Mouse (Mus musculus) intestine, embryonic 14.5 days (tissue): ENCODE measurements around the gene Tmprss9. TPM values are rescaled to one million over a fixed set of nuclear protein-coding genes. Genes with fewer than 3 reads are reported as not detected.

Experiments
- ATAC-seq: fragments of 200-750 bp; cut with Nextera tagmentation; replicated peaks from 2 replicates; pipeline ENCODE4 v1.8.0; 2017; ENCODE audit warnings: low read depth, moderate number of reproducible peaks, moderate TSS enrichment, moderate library complexity; ENCODE audit not compliant: low FRiP score, low TSS enrichment
- DNase-seq: peaks from one replicate; pipeline ENCODE4 v3.0.0-alpha.2; 2018; ENCODE audit warnings: low spot score
- H3K27ac ChIP-seq: fragments of 300-500 bp; sonication (generic); 2 replicates; pipeline ENCODE4 v1.5.1; 2014; ENCODE audit warnings: low read depth, mild to moderate bottlenecking, control low read depth
- H3K27me3 ChIP-seq: fragments of 300-500 bp; sonication (generic); replicated peaks from 2 replicates; pipeline ENCODE4 v1.6.1; 2014; ENCODE audit warnings: low read length, control low read depth; ENCODE audit not compliant: control insufficient read depth, insufficient read depth
- H3K36me3 ChIP-seq: fragments of 300-500 bp; sonication (generic); 2 replicates; pipeline ENCODE4 v1.6.1; 2014; ENCODE audit warnings: low read length, control low read depth; ENCODE audit not compliant: control insufficient read depth, insufficient read depth
- H3K4me1 ChIP-seq: fragments of 300-500 bp; sonication (generic); replicated peaks from 2 replicates; pipeline ENCODE4 v1.6.1; 2014; ENCODE audit warnings: low read length, control low read depth, mixed read lengths; ENCODE audit not compliant: control insufficient read depth, insufficient read depth
- H3K4me2 ChIP-seq: fragments of 300-500 bp; sonication (generic); 2 replicates; pipeline ENCODE4 v1.6.1; 2014; ENCODE audit warnings: low read length
- H3K4me3 ChIP-seq: fragments of 300-500 bp; sonication (generic); 2 replicates; pipeline ENCODE4 v1.5.1; 2014; ENCODE audit warnings: low read depth, low read length, control low read depth, mixed read lengths
- H3K9ac ChIP-seq: fragments of 300-500 bp; sonication (generic); 2 replicates; pipeline ENCODE4 v1.6.1; 2014; ENCODE audit warnings: mild to moderate bottlenecking, low read length
- H3K9me3 ChIP-seq: fragments of 300-500 bp; sonication (generic); 2 replicates; pipeline ENCODE4 v1.6.1; 2016; ENCODE audit warnings: low read length, control low read depth; ENCODE audit not compliant: control insufficient read depth
- WGBS: fragments of 180-500 bp; shearing (Covaris S2); extraction: QIAGEN DNeasy Blood & Tissue Kit; methylation state at CpG from one replicate; pipeline ENCODE4 v1.1.7; 2014; 5-methylcytosine and 5-hydroxymethylcytosine counted together
- polyA plus RNA-seq: library from polyadenylated mRNA; unstranded; fragments of >200 nt; fragmentation: Nextera tagmentation; extraction: Ambion mirVana; gene quantifications from 2 replicates; pipeline ENCODE4 v1.2.1, GENCODE M21; 2014

The Tmprss9 gene
- polyA plus RNA-seq, 1 experiment from 2014 or later = 0.04 TPM

- Histone ChIP-seq H3K36me3 (peaks cover 67% of the 10 kb centered on the region), H3K4me3 (no peak overlapping the region), H3K9me3 (no peaks in the 10 kb centered on the region), H3K4me2 (no peak overlapping the region), H3K27me3 (no peaks in the 10 kb centered on the region), H3K27ac (no peak overlapping the region), H3K9ac (no peak overlapping the region), H3K4me1 (no peaks in the 10 kb centered on the region)
- DNase-seq = no peak
- no peak for ATAC-seq
- 93% methylated on average over 4 of the region's 4 CpGs for WGBS
Observed at GRCm38 (mm10) chr10:80911354-80911753, 39.7 kb downstream of the Tmprss9 start.

- Histone ChIP-seq H3K4me1 (no peaks in the 10 kb centered on the region), H3K36me3 (peaks cover 65% of the 10 kb centered on the region), H3K9ac (no peak overlapping the region)
Observed at GRCm38 (mm10) chr10:80911891-80912290, 40.2 kb downstream of the Tmprss9 start.

GRCm38 (mm10) chr10:80913364-80914011 is 41.8 kb downstream of the Tmprss9 start:
- H3K27me3 ChIP-seq = no peaks in the 10 kb centered on the region
- H3K27ac ChIP-seq = no peak overlapping the region
- no peak overlapping the region for H3K4me3 ChIP-seq
- H3K4me1 ChIP-seq = peaks cover 7% of the 10 kb centered on the region; the same call in 1 of the 2 replicates
- no peak overlapping the region for H3K9ac ChIP-seq
- ATAC-seq = no peak
- H3K9me3 ChIP-seq = no peaks in the 10 kb centered on the region
- DNase-seq = no peak
- no peak overlapping the region for H3K4me2 ChIP-seq
- peaks cover 49% of the 10 kb centered on the region for H3K36me3 ChIP-seq
- WGBS = 94% methylated on average over 7 of the region's 8 CpGs

More at GRCm38 (mm10) chr10:80911891-80912290, 40.2 kb downstream of the Tmprss9 start:
- H3K27ac ChIP-seq = no peak overlapping the region
- H3K4me3 ChIP-seq = no peak overlapping the region
- ATAC-seq (no peak), DNase-seq (no peak)
- no peak overlapping the region for H3K4me2 ChIP-seq
- no peaks in the 10 kb centered on the region for H3K9me3 ChIP-seq
- H3K27me3 ChIP-seq = no peaks in the 10 kb centered on the region

- Histone ChIP-seq H3K4me3 (no peak overlapping the region), H3K27ac (no peak overlapping the region), H3K9me3 (no peaks in the 10 kb centered on the region), H3K4me2 (no peak overlapping the region), H3K36me3 (peaks cover 42% of the 10 kb centered on the region), H3K9ac (no peak overlapping the region), H3K27me3 (no peaks in the 10 kb centered on the region), H3K4me1 (peaks cover 7% of the 10 kb centered on the region; the same call in 1 of the 2 replicates)
- no peak for ATAC-seq
- 89% methylated on average over 5 of the region's 5 CpGs for WGBS
- no peak for DNase-seq
Observed at GRCm38 (mm10) chr10:80914253-80914656, 42.6 kb downstream of the Tmprss9 start.

GRCm38 (mm10) chr10:80915260-80915659 is 43.6 kb downstream of the Tmprss9 start:
- H3K36me3 ChIP-seq = peaks cover 32% of the 10 kb centered on the region
- H3K9me3 ChIP-seq = no peaks in the 10 kb centered on the region
- H3K4me1 ChIP-seq = peaks cover 7% of the 10 kb centered on the region; the same call in 1 of the 2 replicates
- H3K9ac ChIP-seq = no peak overlapping the region
- 78% methylated on average over 2 of the region's 2 CpGs for WGBS
- H3K27ac ChIP-seq = no peak overlapping the region
- ATAC-seq = no peak
- H3K4me3 ChIP-seq = no peak overlapping the region
- no peak for DNase-seq
- H3K27me3 ChIP-seq = no peaks in the 10 kb centered on the region
- H3K4me2 ChIP-seq = no peak overlapping the region

- WGBS = 72% methylated on average over 4 of the region's 4 CpGs
- Histone ChIP-seq H3K4me3 (no peak overlapping the region), H3K9ac (no peak overlapping the region), H3K27ac (no peak overlapping the region), H3K4me2 (no peak overlapping the region), H3K4me1 (peaks cover 7% of the 10 kb centered on the region; the same call in 1 of the 2 replicates), H3K27me3 (no peaks in the 10 kb centered on the region), H3K9me3 (no peaks in the 10 kb centered on the region), H3K36me3 (peaks cover 27% of the 10 kb centered on the region)
- DNase-seq (no peak), ATAC-seq (no peak)
Observed at GRCm38 (mm10) chr10:80915736-80916135, 44.1 kb downstream of the Tmprss9 start.

GRCm38 (mm10) chr10:80917336-80917778 is 45.7 kb downstream of the Tmprss9 start:
- H3K9ac ChIP-seq = peak overlapping the region; percentile 72
- peak overlapping the region; percentile 40; the same call in 1 of the 2 replicates for H3K27ac ChIP-seq
- H3K36me3 ChIP-seq = peaks cover 12% of the 10 kb centered on the region; the same call in 1 of the 2 replicates
- DNase-seq = peak; percentile 69
- H3K4me1 ChIP-seq = peaks cover 15% of the 10 kb centered on the region
- no peaks in the 10 kb centered on the region for H3K9me3 ChIP-seq
- WGBS = 3% methylated on average over 15 of the region's 15 CpGs
- no peaks in the 10 kb centered on the region for H3K27me3 ChIP-seq
- ATAC-seq = peak; percentile 54
- peak overlapping the region; percentile 81 for H3K4me3 ChIP-seq
- peak overlapping the region; percentile 96 for H3K4me2 ChIP-seq

GRCm38 (mm10) chr10:80917779-80918434 is 46.3 kb downstream of the Tmprss9 start, which contains the start of gene Lmnb2:
Gene Lmnb2 (minus strand): TSS chr10:80918245.
- Histone ChIP-seq H3K4me2 (peak within 1 kb of the TSS; percentile 96), H3K36me3 (peaks cover 12% of the 10 kb centered on the region; the same call in 1 of the 2 replicates), H3K9me3 (no peaks in the 10 kb centered on the region), H3K4me3 (peak within 1 kb of the TSS; percentile 81), H3K4me1 (peaks cover 17% of the 10 kb centered on the region), H3K27ac (peak within 1 kb of the TSS; percentile 40), H3K27me3 (no peaks in the 10 kb centered on the region), H3K9ac (peak within 1 kb of the TSS; percentile 72)
- DNase-seq = peak; percentile 84
- peak; percentile 67 for ATAC-seq
- under 1% methylated on average over 59 of the region's 61 CpGs for WGBS
